Mouse (Mus musculus): ENCODE results near the gene R3hdm2. TPM values are rescaled to one million over a fixed set of nuclear protein-coding genes. Genes with fewer than 3 reads are reported as not detected.
A peak's percentile ranks its signal among the peaks of the same experiment; 100 is the strongest.

The R3hdm2 gene
- polyA plus RNA-seq, 1 experiment from 2014 or later = 36.3 TPM

DNA sequence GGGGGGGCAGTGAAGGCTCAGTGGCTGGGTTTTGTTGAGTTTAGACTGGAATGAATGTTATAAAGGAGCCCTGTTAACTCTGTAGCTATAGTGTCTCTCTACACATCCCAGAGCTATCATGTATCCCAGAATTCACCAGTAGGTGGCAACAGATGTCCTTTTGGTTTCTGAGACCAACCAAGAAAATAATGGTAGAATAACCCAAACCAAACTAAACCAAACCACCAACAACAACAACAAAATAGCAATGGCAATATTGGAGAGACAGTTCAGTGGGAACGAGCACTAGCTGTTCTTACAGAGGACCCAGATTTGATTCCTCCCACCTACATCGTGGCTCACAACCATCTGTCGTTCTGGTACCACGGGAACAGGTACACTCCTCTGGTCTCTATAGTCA is 99.0 kb downstream of the R3hdm2 start:
- Histone ChIP-seq H3K36me3 (ENCODE audit: control insufficient read depth, insufficient read depth, low read length) (peaks cover 83% of the 10 kb centered on the region), H3K9ac (ENCODE audit: low read length) (no peak overlapping the region), H3K27me3 (ENCODE audit: control insufficient read depth, insufficient read depth, low read length) (no peaks in the 10 kb centered on the region), H3K4me2 (ENCODE audit: low read length) (no peak overlapping the region), H3K27ac (replicated peaks in 1 of 2; ENCODE audit: control insufficient read depth in 1 of 2, insufficient read depth in 1 of 2, low read depth in 2 of 2, low read length in 2 of 2) (no peak overlapping the region), H3K4me3 (ENCODE audit: control insufficient read depth in 1 of 2, insufficient read depth in 1 of 2, low read depth in 1 of 2, low read length in 2 of 2) (no peak overlapping the region), H3K4me1 (ENCODE audit: control insufficient read depth in 2 of 2, insufficient read depth in 2 of 2, low read length in 2 of 2) (no peaks in the 10 kb centered on the region), H3K9me3 (ENCODE audit: control insufficient read depth, low read length) (no peaks in the 10 kb centered on the region)
- ATAC-seq (ENCODE audit: insufficient number of reproducible peaks, insufficient read depth, low FRiP score, low read depth) = no peak
- 93% methylated on average over 4 of the region's 4 CpGs for WGBS

DNA sequence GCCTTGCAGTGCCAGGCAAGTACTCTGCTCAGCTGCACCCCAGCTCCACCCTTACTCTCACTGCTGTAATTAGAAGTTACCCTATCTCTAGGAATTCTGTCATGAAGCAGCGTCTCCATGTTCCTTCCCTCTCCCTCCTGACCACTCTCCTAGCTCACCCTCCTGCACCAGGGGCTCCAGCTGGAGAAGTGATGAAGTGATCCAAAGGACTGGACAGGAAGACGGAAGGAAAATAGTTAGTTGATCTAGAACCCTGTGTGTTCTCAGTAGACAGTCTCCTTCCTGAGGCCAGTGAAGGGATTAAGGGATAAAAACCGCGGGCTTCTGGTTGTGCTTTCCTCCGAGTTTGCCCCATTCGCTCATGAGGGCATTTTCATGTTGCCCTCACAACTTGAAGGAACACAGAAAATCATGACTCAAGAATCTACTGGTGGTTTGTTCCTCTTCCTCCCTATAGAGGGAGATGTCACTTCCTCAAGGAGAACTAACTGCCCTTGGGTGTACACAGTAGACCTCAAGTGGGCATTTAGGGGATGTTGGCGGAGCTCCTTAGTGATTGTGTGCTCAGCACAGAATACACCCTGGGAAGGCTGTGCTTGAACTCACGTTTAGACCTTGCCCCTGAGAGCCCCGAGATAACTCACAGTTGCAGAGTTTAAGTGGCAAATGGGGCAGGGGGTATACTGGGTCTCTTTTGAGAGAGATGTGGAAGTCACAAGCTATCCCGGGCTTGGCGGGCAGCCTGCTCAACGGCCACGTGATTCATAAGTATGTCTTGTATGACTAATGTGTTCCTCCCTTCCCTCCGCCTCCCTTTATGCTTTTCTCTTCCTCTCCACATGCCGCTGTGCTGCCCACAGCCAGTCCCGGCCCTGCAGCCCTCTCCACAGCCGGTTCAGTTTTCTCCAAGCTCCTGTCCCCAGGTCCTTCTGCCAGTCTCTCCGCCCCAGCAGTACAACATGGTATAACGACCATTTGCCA is 101.0 kb downstream of the R3hdm2 start:
- H3K27me3 ChIP-seq (ENCODE audit: control insufficient read depth, insufficient read depth, low read length) = no peaks in the 10 kb centered on the region
- no peak overlapping the region for H3K4me2 ChIP-seq (ENCODE audit: low read length)
- no peak overlapping the region for H3K9ac ChIP-seq (ENCODE audit: low read length)
- H3K4me1 ChIP-seq (ENCODE audit: control insufficient read depth in 2 of 2, insufficient read depth in 2 of 2, low read length in 2 of 2) = no peaks in the 10 kb centered on the region
- H3K27ac ChIP-seq (replicated peaks in 1 of 2; ENCODE audit: control insufficient read depth in 1 of 2, insufficient read depth in 1 of 2, low read depth in 2 of 2, low read length in 2 of 2) = no peak overlapping the region
- H3K36me3 ChIP-seq (ENCODE audit: control insufficient read depth, insufficient read depth, low read length) = peaks cover 88% of the 10 kb centered on the region
- ATAC-seq (ENCODE audit: insufficient number of reproducible peaks, insufficient read depth, low FRiP score, low read depth) = 0 out of 2 replicates have a peak, but pooled peaks have one; percentile 39
- H3K4me3 ChIP-seq (ENCODE audit: control insufficient read depth in 1 of 2, insufficient read depth in 1 of 2, low read depth in 1 of 2, low read length in 2 of 2) = no peak overlapping the region
- 83% methylated on average over 19 of the region's 19 CpGs for WGBS
- no peaks in the 10 kb centered on the region for H3K9me3 ChIP-seq (ENCODE audit: control insufficient read depth, low read length)

- Histone ChIP-seq H3K27me3 (ENCODE audit: control insufficient read depth, insufficient read depth, low read length) (no peaks in the 10 kb centered on the region), H3K4me1 (ENCODE audit: control insufficient read depth in 2 of 2, insufficient read depth in 2 of 2, low read length in 2 of 2) (no peaks in the 10 kb centered on the region), H3K9ac (ENCODE audit: low read length) (no peak overlapping the region), H3K4me3 (ENCODE audit: control insufficient read depth in 1 of 2, insufficient read depth in 1 of 2, low read depth in 1 of 2, low read length in 2 of 2) (no peak overlapping the region), H3K4me2 (ENCODE audit: low read length) (no peak overlapping the region), H3K36me3 (ENCODE audit: control insufficient read depth, insufficient read depth, low read length) (peaks cover 94% of the 10 kb centered on the region), H3K27ac (replicated peaks in 1 of 2; ENCODE audit: control insufficient read depth in 1 of 2, insufficient read depth in 1 of 2, low read depth in 2 of 2, low read length in 2 of 2) (no peak overlapping the region; a peak in 1 of 4 replicates), H3K9me3 (ENCODE audit: control insufficient read depth, low read length) (no peaks in the 10 kb centered on the region)
- ATAC-seq (ENCODE audit: insufficient number of reproducible peaks, insufficient read depth, low FRiP score, low read depth) = no peak
- WGBS = 79% methylated on average over 10 of the region's 10 CpGs
These were observed 105.1 kb downstream of the R3hdm2 start for GRCm38 (mm10) chr10:127485235-127485634.

GRCm38 (mm10) chr10:127488856-127489255 is 108.7 kb downstream of the R3hdm2 start:
- H3K27ac ChIP-seq (replicated peaks in 1 of 2; ENCODE audit: control insufficient read depth in 1 of 2, insufficient read depth in 1 of 2, low read depth in 2 of 2, low read length in 2 of 2) = no peak overlapping the region
- no peaks in the 10 kb centered on the region for H3K9me3 ChIP-seq (ENCODE audit: control insufficient read depth, low read length)
- peaks cover 97% of the 10 kb centered on the region for H3K36me3 ChIP-seq (ENCODE audit: control insufficient read depth, insufficient read depth, low read length)
- H3K27me3 ChIP-seq (ENCODE audit: control insufficient read depth, insufficient read depth, low read length) = no peaks in the 10 kb centered on the region
- H3K4me1 ChIP-seq (ENCODE audit: control insufficient read depth in 2 of 2, insufficient read depth in 2 of 2, low read length in 2 of 2) = no peaks in the 10 kb centered on the region
- H3K4me3 ChIP-seq (ENCODE audit: control insufficient read depth in 1 of 2, insufficient read depth in 1 of 2, low read depth in 1 of 2, low read length in 2 of 2) = no peak overlapping the region
- no peak overlapping the region for H3K9ac ChIP-seq (ENCODE audit: low read length)
- no peak for ATAC-seq (ENCODE audit: insufficient number of reproducible peaks, insufficient read depth, low FRiP score, low read depth)
- H3K4me2 ChIP-seq (ENCODE audit: low read length) = no peak overlapping the region
- 86% methylated on average over 7 of the region's 7 CpGs for WGBS

DNA sequence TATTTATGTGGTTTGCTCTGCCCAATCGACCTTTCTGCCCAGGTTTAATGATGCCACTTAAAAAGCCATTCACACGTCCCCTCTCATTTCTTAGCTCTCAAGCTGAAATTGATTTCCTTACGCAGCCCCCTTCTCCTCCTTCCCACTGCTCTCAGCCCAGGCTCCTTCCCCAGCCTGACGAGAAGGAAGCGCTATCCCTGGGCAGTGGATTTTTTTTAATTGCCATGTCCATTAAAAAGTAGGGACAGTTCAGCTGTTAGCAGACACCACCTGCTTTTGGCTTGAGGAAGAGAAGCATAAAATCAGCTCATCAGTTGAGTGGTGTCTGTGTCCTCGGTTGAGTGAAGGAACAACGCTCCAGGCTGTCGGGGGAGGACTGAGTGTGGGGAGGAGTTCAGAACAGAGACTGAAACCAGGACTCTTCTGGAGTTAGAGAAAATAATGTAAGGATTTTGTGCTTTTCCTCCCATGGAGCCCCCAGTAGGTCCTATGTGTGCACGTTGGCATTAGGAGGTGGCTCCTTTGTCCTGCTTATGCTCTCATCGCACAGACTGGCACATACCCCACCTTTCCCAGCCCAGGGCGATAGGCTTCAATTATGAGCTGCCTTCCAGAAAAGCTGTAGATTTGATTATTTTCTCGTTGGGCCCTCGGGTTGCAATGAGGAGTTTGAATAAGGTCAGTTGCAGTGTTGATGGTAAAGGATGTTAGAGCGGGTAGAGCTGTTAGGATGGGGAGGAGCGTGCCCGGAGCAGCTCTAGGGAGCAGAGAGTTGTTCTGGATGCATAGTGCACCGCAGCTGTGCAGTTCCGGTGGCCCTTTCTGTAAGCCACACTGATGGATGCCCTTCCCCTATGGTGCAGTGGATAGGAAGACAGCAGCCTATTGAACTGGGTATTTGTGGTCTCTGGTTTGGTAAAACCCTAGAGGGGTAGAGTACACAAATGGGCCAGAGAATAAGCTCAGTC is 110.3 kb downstream of the R3hdm2 start:
- Histone ChIP-seq H3K4me3 (ENCODE audit: control insufficient read depth in 1 of 2, insufficient read depth in 1 of 2, low read depth in 1 of 2, low read length in 2 of 2) (no peak overlapping the region), H3K4me2 (ENCODE audit: low read length) (no peak overlapping the region), H3K27ac (replicated peaks in 1 of 2; ENCODE audit: control insufficient read depth in 1 of 2, insufficient read depth in 1 of 2, low read depth in 2 of 2, low read length in 2 of 2) (no peak overlapping the region), H3K36me3 (ENCODE audit: control insufficient read depth, insufficient read depth, low read length) (peaks cover 97% of the 10 kb centered on the region), H3K27me3 (ENCODE audit: control insufficient read depth, insufficient read depth, low read length) (no peaks in the 10 kb centered on the region), H3K4me1 (ENCODE audit: control insufficient read depth in 2 of 2, insufficient read depth in 2 of 2, low read length in 2 of 2) (no peaks in the 10 kb centered on the region), H3K9me3 (ENCODE audit: control insufficient read depth, low read length) (no peaks in the 10 kb centered on the region), H3K9ac (ENCODE audit: low read length) (no peak overlapping the region)
- WGBS = 91% methylated on average over 18 of the region's 18 CpGs
- no peak for ATAC-seq (ENCODE audit: insufficient number of reproducible peaks, insufficient read depth, low FRiP score, low read depth)

DNA sequence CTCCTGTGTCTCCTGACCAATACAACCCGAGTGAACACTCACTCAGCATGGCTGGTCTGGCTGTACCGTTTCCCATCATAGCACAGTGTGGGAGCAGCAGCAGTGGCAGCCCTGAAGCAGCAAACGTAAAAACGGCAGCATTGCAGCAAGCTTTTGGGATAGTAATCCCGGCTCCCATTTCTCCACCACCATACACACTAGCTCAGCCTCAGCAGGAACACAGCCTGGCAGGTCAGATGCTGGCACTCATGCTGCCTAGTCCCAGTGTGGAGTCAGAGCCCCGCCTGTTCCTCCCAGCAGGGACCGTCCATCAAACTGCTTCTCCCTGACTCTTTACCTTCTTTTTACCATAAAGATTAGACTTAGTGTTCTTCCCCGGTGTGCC is 111.0 kb downstream of the R3hdm2 start:
- H3K4me1 ChIP-seq (ENCODE audit: control insufficient read depth in 2 of 2, insufficient read depth in 2 of 2, low read length in 2 of 2) = no peaks in the 10 kb centered on the region
- ATAC-seq (ENCODE audit: insufficient number of reproducible peaks, insufficient read depth, low FRiP score, low read depth) = no peak
- H3K27me3 ChIP-seq (ENCODE audit: control insufficient read depth, insufficient read depth, low read length) = no peaks in the 10 kb centered on the region
- H3K4me2 ChIP-seq (ENCODE audit: low read length) = no peak overlapping the region
- H3K36me3 ChIP-seq (ENCODE audit: control insufficient read depth, insufficient read depth, low read length) = peaks cover 97% of the 10 kb centered on the region
- no peak overlapping the region for H3K4me3 ChIP-seq (ENCODE audit: control insufficient read depth in 1 of 2, insufficient read depth in 1 of 2, low read depth in 1 of 2, low read length in 2 of 2)
- no peaks in the 10 kb centered on the region for H3K9me3 ChIP-seq (ENCODE audit: control insufficient read depth, low read length)
- H3K27ac ChIP-seq (replicated peaks in 1 of 2; ENCODE audit: control insufficient read depth in 1 of 2, insufficient read depth in 1 of 2, low read depth in 2 of 2, low read length in 2 of 2) = no peak overlapping the region
- no peak overlapping the region for H3K9ac ChIP-seq (ENCODE audit: low read length)
- WGBS = 84% methylated on average over 8 of the region's 8 CpGs

- H3K36me3 ChIP-seq (ENCODE audit: control insufficient read depth, insufficient read depth, low read length) = peaks cover 99% of the 10 kb centered on the region
- ATAC-seq (ENCODE audit: insufficient number of reproducible peaks, insufficient read depth, low FRiP score, low read depth) = no peak
These were observed 112.0 kb downstream of the R3hdm2 start for GRCm38 (mm10) chr10:127492118-127492517.

More at GRCm38 (mm10) chr10:127492118-127492517, 112.0 kb downstream of the R3hdm2 start:
- H3K9me3 ChIP-seq (ENCODE audit: control insufficient read depth, low read length) = no peaks in the 10 kb centered on the region
- no peak overlapping the region for H3K4me3 ChIP-seq (ENCODE audit: control insufficient read depth in 1 of 2, insufficient read depth in 1 of 2, low read depth in 1 of 2, low read length in 2 of 2)
- H3K4me2 ChIP-seq (ENCODE audit: low read length) = no peak overlapping the region
- WGBS = 72% methylated on average over 3 of the region's 3 CpGs
- no peaks in the 10 kb centered on the region for H3K27me3 ChIP-seq (ENCODE audit: control insufficient read depth, insufficient read depth, low read length)
- no peak overlapping the region for H3K27ac ChIP-seq (replicated peaks in 1 of 2; ENCODE audit: control insufficient read depth in 1 of 2, insufficient read depth in 1 of 2, low read depth in 2 of 2, low read length in 2 of 2)
- H3K9ac ChIP-seq (ENCODE audit: low read length) = no peak overlapping the region
- no peaks in the 10 kb centered on the region for H3K4me1 ChIP-seq (ENCODE audit: control insufficient read depth in 2 of 2, insufficient read depth in 2 of 2, low read length in 2 of 2)

All from heart, embryonic 14.5 days (tissue).